Mouse (Mus musculus): ENCODE data around the gene Rcl1.

DNA sequence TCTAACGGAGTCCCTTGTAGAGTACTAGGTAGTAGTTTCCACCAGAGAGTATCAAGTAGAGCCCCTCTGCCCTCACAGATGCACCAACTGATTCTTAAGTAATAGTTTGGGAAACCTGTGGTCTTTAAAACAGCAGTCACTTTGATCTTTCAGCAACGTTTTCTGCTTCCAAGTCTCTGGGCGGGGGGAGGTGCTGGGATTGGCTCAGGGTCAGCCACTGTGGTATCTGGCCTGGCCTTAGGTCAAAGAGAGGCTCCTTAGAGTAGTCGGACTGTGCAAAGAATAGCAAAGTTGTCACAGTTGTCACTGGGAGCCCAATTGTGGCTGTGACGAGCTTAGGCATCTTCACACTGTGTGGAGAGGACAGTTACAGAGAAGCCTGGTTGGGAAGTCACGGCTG lies 26.2 kb downstream of the Rcl1 start:
- TF ChIP-seq FLI1 (IDR thresholded peaks at IDR 0.05; ENCODE audit: low read length), result no peak
- no peak for TF ChIP-seq GATA1 (IDR thresholded peaks at IDR 0.05; ENCODE audit: borderline replicate concordance, low read length)

Measured in megakaryocyte, embryonic 14.5 days (primary cell).